Mouse (Mus musculus) liver, adult 2 months (tissue): ENCODE data around the gene Atp6v0a4.

Source experiments
- CTCF ChIP-seq: fragments of 200-500 bp; IDR thresholded peaks from 2 replicates; pipeline ENCODE4 v1.5.1; 2011; ENCODE audit warnings: low read depth, low read length, control low read depth
- POLR2A ChIP-seq: fragments of 200-500 bp; IDR thresholded peaks from 2 replicates; pipeline ENCODE4 v1.6.1; 2011; ENCODE audit warnings: low read length, control low read depth; ENCODE audit not compliant: insufficient read depth; ENCODE audit errors: extremely low read depth

- no peak for TF ChIP-seq CTCF
- no peak for TF ChIP-seq POLR2A
These were observed 15.1 kb downstream of the Atp6v0a4 start, which contains the start of gene Tmem213 for GRCm38 (mm10) chr6:38109160-38109795.
